Mouse (Mus musculus): ENCODE data around the gene Tatdn3.

DNA sequence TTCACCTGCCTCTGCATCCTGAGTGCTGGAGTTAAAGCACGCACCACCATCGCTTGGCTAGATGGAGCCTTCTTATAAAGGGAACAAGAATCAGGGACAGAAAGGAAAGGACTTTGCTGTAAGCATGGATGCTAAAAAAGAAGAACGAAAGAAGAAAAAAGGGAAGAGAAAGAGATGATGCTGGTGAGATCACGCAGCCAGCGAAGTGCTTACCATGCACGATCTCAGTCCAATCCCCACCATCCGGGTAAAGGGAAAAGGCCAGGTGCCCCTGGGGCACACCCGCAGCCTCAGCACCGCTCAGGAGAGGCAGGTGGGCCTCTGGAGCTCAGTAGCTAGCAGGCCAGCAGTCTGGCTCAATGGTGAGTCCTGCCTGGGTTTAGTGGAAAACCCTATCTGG lies 47.2 kb upstream of the Tatdn3 start:
- TF ChIP-seq CTCF (IDR thresholded peaks at IDR 0.05; ENCODE audit: low read depth, low read length) (no peak), TAL1 (conservative IDR thresholded peaks at IDR 0.05; ENCODE audit: low read depth, low read length) (no peak)
